Mouse (Mus musculus): ENCODE measurements around the gene Sap18b.

GRCm38 (mm10) chr8:95822699-95823098 is 2.4 kb upstream of the Sap18b start:
- TF ChIP-seq CTCF (IDR thresholded peaks at IDR 0.05; ENCODE audit: control insufficient read depth, insufficient read depth, low read length) (no peak), POLR2A (IDR thresholded peaks at IDR 0.05; ENCODE audit: borderline replicate concordance, control insufficient read depth, low read depth, low read length) (no peak)

Data from bone marrow, adult 2 months (tissue).